Mouse (Mus musculus) 3134 (cell line): ENCODE measurements around the gene D5Ertd579e.

ENCODE experiments used
- DNase-seq: peaks from one replicate; pipeline ENCODE4 v3.0.0-alpha.2; 2011; ENCODE audit warnings: low spot score; ENCODE audit not compliant: insufficient read length; ENCODE audit errors: extremely low read depth

D5Ertd579e gene

GRCm38 (mm10) chr5:36720710-36721375 lies 25.0 kb upstream of the D5Ertd579e start:
- no peak for DNase-seq

DNA sequence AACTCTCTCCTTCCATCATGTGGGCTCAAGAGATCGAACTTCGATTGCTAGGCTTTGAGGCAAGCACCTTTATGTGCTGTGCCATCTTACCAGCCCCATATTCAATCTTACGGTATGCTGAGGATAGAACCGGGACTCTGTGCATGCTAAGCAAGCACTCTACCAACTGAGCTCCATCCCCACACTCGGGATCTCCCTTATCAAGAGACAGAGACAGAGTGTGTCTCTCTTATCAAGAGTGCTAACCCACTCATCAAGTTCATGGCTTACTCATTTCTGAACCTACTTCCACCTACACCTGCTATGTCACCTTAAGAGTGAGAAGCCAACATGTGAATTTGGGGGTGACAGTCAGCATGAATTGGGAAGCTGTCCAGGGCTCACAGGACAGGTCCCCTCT lies 24.4 kb upstream of the D5Ertd579e start:
- DNase-seq, result no peak

GRCm38 (mm10) chr5:36719601-36720000 lies 23.8 kb upstream of the D5Ertd579e start:
- no peak for DNase-seq

DNA sequence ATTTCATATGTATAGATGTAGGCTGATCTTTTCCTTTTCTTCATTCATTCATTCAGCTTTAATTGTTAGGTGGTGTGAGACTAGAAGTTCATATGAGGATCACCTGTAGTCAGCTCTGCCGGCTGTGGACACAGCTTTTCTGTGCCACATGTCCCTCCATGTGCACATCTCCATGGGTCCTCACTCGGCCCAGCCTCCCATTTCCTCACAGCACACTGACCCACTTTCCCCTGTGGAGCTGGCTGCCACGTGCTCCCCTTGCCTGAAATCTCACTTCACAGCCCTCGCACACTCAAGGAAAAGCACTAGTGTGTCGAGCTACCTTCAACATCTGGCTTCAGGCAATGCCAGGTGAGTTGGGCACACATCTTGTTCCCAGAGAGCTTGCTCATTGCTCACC lies 23.3 kb upstream of the D5Ertd579e start:
- DNase-seq, result no peak

- DNase-seq, result no peak
These were observed 22.1 kb upstream of the D5Ertd579e start for GRCm38 (mm10) chr5:36717889-36718288.

- DNase-seq, result no peak
These were observed 21.0 kb upstream of the D5Ertd579e start for GRCm38 (mm10) chr5:36716816-36717215.

GRCm38 (mm10) chr5:36714832-36715231 lies 19.0 kb upstream of the D5Ertd579e start:
- DNase-seq, result peak; percentile 84

- DNase-seq, result no peak
These were observed 17.9 kb upstream of the D5Ertd579e start for GRCm38 (mm10) chr5:36713693-36714092.

- DNase-seq, result peak; percentile 97
These were observed 17.0 kb upstream of the D5Ertd579e start for GRCm38 (mm10) chr5:36712553-36713534.

DNA sequence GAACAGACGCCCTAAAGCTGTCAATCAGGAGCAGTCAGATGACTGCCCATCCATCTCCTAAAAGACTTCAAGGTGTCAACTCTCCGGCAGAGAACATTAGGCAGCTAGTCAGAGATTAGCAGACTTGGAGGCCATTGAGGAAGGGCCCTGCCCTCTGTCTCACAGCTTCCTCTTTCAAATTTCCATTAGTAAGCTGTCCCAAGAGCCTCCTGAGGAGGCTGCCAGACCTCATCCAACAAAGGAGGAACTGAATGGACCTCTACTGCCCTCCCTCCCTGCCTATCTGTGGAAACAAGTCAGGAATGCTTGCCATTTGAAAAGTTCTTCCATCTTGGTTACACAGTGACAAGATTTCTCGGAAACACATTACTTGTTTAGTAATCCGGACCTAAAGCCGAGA lies 16.0 kb upstream of the D5Ertd579e start:
- no peak for DNase-seq

- DNase-seq, result no peak
These were observed 10.0 kb upstream of the D5Ertd579e start for GRCm38 (mm10) chr5:36705792-36706191.

GRCm38 (mm10) chr5:36705390-36705789 lies 9.6 kb upstream of the D5Ertd579e start:
- no peak for DNase-seq

GRCm38 (mm10) chr5:36704684-36705083 lies 8.9 kb upstream of the D5Ertd579e start:
- no peak for DNase-seq

- no peak for DNase-seq
These were observed 5.3 kb upstream of the D5Ertd579e start for GRCm38 (mm10) chr5:36700939-36701620.

DNA sequence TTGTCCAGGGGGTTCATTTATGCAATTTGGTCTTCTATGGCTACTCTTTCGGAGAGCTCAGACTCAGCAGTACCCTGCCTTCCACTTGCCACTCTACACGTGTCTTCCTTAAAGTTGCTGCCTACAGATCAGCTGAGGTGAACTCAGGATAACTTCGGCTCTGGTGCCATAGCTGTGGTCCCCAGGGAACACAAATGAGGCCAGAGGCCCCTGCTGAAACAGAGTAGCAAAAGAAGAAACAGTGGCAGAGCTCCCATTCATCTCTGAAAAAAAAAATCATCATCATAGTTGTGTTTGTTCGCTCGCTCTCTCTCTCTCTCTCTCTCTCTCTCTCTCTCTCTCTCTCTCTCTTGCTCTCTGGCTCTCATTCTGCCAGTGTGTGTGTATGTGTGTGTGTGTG lies 2.9 kb upstream of the D5Ertd579e start:
- DNase-seq, result no peak

DNA sequence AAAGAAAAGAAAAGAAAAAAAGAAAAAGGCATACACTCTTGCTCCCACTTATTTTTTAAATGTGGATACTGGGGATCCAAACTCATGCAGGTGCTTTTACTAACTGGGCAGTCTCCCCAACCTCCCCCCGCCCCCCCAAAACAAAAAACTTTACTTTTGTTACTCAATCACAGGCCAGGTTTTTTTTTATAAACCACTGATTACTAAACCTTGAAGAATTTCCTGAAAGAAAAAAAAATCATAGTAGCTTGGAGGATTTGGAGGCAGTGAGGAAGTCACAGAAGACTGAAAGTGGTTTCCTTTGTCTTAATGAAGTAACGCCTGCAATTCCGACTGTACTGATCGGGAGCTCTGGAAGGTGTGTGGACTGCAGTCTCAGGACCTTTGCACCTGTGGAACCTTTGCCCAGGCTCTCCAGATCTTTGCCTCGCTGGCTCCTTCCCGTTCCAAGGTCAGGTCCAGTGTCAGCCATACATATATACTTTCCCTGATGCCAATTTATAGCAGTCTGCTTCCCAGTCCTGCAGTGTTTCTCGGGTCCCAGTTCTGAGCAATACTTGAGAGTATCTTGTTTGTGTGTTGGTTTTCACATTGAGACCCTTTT lies 2.3 kb upstream of the D5Ertd579e start:
- DNase-seq, result peak; percentile 49

GRCm38 (mm10) chr5:36696504-36697300 lies 878 bp upstream of the D5Ertd579e start:
- no peak for DNase-seq

DNA sequence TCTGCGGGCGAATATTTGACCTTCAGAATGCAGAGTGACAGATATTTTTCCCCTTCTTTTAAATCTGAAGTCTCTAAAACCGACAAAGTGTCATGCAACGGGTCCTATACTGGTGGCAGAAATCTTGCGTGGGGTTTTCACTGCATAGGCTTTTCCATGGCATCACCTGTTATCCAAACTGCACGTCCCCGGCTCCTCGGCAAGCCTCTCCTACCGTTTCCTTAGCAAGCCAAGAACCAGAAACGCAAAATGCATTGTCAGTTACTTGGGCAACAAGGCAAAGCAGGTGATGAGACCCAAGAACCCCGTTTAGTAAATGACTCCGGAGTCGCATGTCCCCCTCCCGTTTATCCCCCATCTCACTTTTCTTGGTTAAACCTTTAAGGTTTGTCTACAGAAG lies 819 bp downstream of the D5Ertd579e start:
- no peak for DNase-seq

- DNase-seq, result no peak
These were observed 2.2 kb downstream of the D5Ertd579e start for GRCm38 (mm10) chr5:36693651-36694050.

- DNase-seq, result no peak
These were observed 4.4 kb downstream of the D5Ertd579e start for GRCm38 (mm10) chr5:36691423-36691822.
